Mouse (Mus musculus) forebrain, embryonic 11.5 days (tissue): ENCODE measurements around the gene Tbc1d25. TPM values are rescaled to one million over a fixed set of nuclear protein-coding genes. Genes with fewer than 3 reads are reported as not detected.

Experiments
- ATAC-seq: fragments of 200-750 bp; cut with Nextera tagmentation; replicated peaks from 2 replicates; pipeline ENCODE4 v1.8.0; 2017; ENCODE audit warnings: moderate TSS enrichment; ENCODE audit not compliant: low FRiP score
- DNase-seq: peaks from one replicate; pipeline ENCODE4 v3.0.0-alpha.2; 2017; ENCODE audit warnings: low spot score
- H3K27ac ChIP-seq: fragments of 300-500 bp; sonication (generic); 2 replicates; pipeline ENCODE4 v1.5.1; 2014; ENCODE audit warnings: low read depth, low read length
- H3K27me3 ChIP-seq: fragments of 300-500 bp; sonication (generic); 2 replicates; pipeline ENCODE4 v1.6.1; 2014; ENCODE audit warnings: mild to moderate bottlenecking, low read length, mixed read lengths; ENCODE audit not compliant: control insufficient read depth, insufficient read depth
- H3K36me3 ChIP-seq: fragments of 300-500 bp; sonication (generic); 2 replicates; pipeline ENCODE4 v1.6.1; 2014; ENCODE audit warnings: mild to moderate bottlenecking, low read length, moderate library complexity, mixed read lengths; ENCODE audit not compliant: control insufficient read depth, insufficient read depth
- H3K4me1 ChIP-seq: fragments of 300-500 bp; sonication (generic); replicated peaks from 2 replicates; pipeline ENCODE4 v1.6.1; 2014; ENCODE audit warnings: low read length, mixed read lengths; ENCODE audit not compliant: control insufficient read depth, insufficient read depth
- H3K4me2 ChIP-seq: fragments of 300-500 bp; sonication (generic); 2 replicates; pipeline ENCODE4 v1.6.1; 2014; ENCODE audit warnings: low read depth, mild to moderate bottlenecking, low read length, moderate library complexity, mixed read lengths; ENCODE audit not compliant: severe bottlenecking
- H3K4me3 ChIP-seq: fragments of 300-500 bp; sonication (generic); 2 replicates; pipeline ENCODE4 v1.5.1; 2014; ENCODE audit warnings: low read depth, low read length
- H3K9ac ChIP-seq: fragments of 300-500 bp; sonication (generic); 2 replicates; pipeline ENCODE4 v1.6.1; 2014; ENCODE audit warnings: low read length
- H3K9me3 ChIP-seq: fragments of 300-500 bp; sonication (generic); 2 replicates; pipeline ENCODE4 v1.6.1; 2016; ENCODE audit warnings: low read length, mixed read lengths; ENCODE audit not compliant: control insufficient read depth
- WGBS: fragments of 180-500 bp; shearing (Covaris S2); extraction: QIAGEN DNeasy Blood & Tissue Kit; methylation state at CpG from one replicate; pipeline ENCODE4 v1.1.7; 2014; 5-methylcytosine and 5-hydroxymethylcytosine counted together
- polyA plus RNA-seq: library from polyadenylated mRNA; unstranded; fragments of >200 nt; fragmentation: Nextera tagmentation; extraction: Ambion mirVana; gene quantifications from 2 replicates; pipeline ENCODE4 v1.2.1, GENCODE M21; 2014

Tbc1d25 gene
- polyA plus RNA-seq, 1 experiment from 2014 or later: 13.5 TPM

DNA sequence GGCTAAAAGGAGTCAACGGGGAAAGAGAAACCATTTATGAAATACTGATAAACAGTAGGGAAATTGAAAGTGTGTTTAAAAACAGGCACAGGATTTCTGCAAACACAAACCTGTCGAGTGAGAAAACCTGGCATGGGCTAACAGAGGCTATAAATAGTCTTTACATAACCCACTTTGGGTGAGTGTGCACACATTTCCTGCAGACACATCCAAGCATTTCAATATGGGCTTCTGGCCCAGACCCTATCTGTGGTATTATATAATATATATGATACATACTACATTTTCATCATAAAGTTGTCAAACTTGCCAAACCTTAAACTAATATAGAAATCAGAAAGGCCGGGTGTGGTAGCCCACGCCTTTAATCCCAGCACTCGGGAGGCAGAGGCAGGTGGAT, 12.9 kb downstream of the Tbc1d25 start:
- DNase-seq: no peak
- ATAC-seq: no peak
- Histone ChIP-seq H3K4me2 (no peak overlapping the region), H3K27me3 (no peaks in the 10 kb centered on the region), H3K4me1 (no peaks in the 10 kb centered on the region), H3K9ac (no peak overlapping the region), H3K4me3 (no peak overlapping the region), H3K36me3 (no peaks in the 10 kb centered on the region), H3K27ac (no peak overlapping the region), H3K9me3 (no peaks in the 10 kb centered on the region)
- 84% methylated on average over 5 of the region's 5 CpGs for WGBS

DNA sequence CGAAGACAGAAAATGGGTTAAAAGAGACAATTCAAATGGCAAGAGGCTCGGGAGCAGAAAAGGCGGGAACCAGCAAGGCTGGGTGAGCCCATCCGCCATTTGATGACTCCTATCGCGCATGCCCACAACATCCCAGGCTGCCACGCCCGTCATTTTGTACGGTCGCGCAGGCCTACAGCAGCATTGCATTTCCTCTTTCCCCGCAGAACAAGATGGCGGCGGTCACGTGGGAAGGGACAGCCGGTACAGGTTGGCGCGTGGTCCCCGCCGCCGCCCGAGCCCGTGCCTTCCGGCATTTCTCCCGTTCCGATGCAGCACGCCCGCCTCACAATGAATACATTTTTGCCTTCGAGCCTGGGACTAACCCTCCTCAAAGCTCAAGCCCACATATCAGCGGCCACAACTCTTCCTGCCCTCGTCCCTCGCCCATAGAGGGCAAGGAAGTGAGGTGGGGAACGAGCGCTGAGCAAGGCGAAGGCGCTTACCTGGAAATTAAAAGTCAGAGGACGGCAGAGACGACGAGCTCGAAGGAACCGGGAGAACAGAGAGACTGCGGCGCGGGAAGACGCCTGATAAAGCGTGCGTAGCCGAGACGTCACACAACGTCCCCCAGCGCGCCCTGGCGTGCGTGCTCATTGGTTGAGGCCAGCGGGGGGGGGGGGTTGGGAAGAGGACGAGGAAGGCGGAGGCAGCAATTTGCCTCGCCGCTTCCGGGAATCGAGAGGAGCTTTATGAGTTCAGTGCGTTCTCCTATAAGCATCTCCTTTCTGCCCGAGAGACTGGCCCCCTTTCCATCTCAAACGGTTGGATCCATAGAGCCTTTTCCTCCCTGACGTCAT, 30.6 kb downstream of the Tbc1d25 start, which contains the start of gene Rbm3:
Rbm3 (minus strand) TSS at position 728 of the 839 bp plus-strand sequence.
- no peaks in the 10 kb centered on the region for H3K9me3 ChIP-seq
- peak within 1 kb of the TSS; percentile 94 for H3K27ac ChIP-seq
- ATAC-seq: peak; percentile 95
- H3K4me3 ChIP-seq: peak within 1 kb of the TSS; percentile 54
- DNase-seq: peak; percentile 89
- peak within 1 kb of the TSS; percentile 79 for H3K9ac ChIP-seq
- peaks cover 3% of the 10 kb centered on the region; the same call in 1 of the 2 replicates for H3K36me3 ChIP-seq
- no peaks in the 10 kb centered on the region for H3K4me1 ChIP-seq
- no peaks in the 10 kb centered on the region for H3K27me3 ChIP-seq
- 19% methylated on average over 57 of the region's 65 CpGs for WGBS
- peak within 1 kb of the TSS; percentile 74 for H3K4me2 ChIP-seq

DNA sequence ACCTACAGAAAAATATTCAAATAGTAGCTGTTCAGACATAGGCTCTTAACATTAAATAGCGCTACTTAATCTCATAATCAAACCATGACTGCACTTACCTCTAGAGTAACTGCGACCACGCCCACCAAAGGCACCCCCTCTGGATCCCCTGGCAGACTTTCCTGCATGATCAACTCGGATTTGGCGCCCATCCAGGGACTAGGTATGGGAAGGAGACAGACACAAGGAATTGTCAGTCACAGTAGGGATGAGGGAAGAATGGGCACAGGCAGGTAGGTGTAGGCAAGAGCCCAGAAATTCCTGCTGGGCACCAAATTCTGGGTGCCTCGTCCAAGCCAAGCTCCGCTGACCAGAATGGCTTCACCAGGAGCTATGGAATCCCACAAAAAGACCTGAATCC, 32.2 kb downstream of the Tbc1d25 start:
- H3K27me3 ChIP-seq: no peaks in the 10 kb centered on the region
- peak overlapping the region; percentile 79 for H3K9ac ChIP-seq
- DNase-seq (no peak), ATAC-seq (no peak)
- H3K4me2 ChIP-seq: peak overlapping the region; percentile 74
- peak overlapping the region; percentile 54 for H3K4me3 ChIP-seq
- H3K4me1 ChIP-seq: no peaks in the 10 kb centered on the region
- H3K9me3 ChIP-seq: no peaks in the 10 kb centered on the region
- no peak overlapping the region for H3K27ac ChIP-seq
- peaks cover 3% of the 10 kb centered on the region; the same call in 1 of the 2 replicates for H3K36me3 ChIP-seq
- 86% methylated on average over 7 of the region's 7 CpGs for WGBS

- Histone ChIP-seq H3K9ac (no peak overlapping the region), H3K27me3 (no peaks in the 10 kb centered on the region), H3K4me1 (no peaks in the 10 kb centered on the region), H3K4me3 (no peak overlapping the region), H3K36me3 (peaks cover 3% of the 10 kb centered on the region; the same call in 1 of the 2 replicates), H3K27ac (no peak overlapping the region), H3K9me3 (no peaks in the 10 kb centered on the region), H3K4me2 (no peak overlapping the region)
- DNase-seq: no peak
- no peak for ATAC-seq
- WGBS: 88% methylated on average over 7 of the region's 7 CpGs
Measured at GRCm38 (mm10) chrX:8142948-8143347, 33.0 kb downstream of the Tbc1d25 start.

- ATAC-seq: no peak
- WGBS: 80% methylated on average over 3 of the region's 3 CpGs
- no peak overlapping the region for H3K9ac ChIP-seq
- no peak overlapping the region for H3K4me2 ChIP-seq
- H3K27ac ChIP-seq: no peak overlapping the region
- no peaks in the 10 kb centered on the region for H3K4me1 ChIP-seq
- DNase-seq: no peak
- no peak overlapping the region for H3K4me3 ChIP-seq
- H3K36me3 ChIP-seq: peaks cover 3% of the 10 kb centered on the region; the same call in 1 of the 2 replicates
- no peaks in the 10 kb centered on the region for H3K27me3 ChIP-seq
- no peaks in the 10 kb centered on the region for H3K9me3 ChIP-seq
Measured at GRCm38 (mm10) chrX:8141058-8141457, 34.9 kb downstream of the Tbc1d25 start.

DNA sequence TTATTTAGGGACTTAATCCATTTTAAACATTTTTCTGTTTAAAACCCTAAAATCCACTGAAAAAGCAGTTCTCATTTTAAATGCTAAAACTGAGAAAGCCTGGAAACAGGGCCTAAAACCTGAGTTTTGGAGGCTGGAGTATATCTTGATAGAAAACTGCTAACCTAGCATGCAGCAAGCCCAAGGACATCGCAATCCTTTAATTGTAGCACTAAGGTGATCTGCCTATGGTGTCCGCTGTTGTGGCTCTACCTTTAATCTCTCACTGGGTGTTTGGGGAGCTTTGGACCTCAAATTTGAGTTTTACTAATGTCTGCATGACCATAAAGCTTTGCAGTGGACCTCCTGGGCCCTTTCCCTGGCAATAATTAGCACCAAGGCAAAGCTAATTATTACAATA, 35.5 kb downstream of the Tbc1d25 start:
- no peak overlapping the region for H3K4me2 ChIP-seq
- ATAC-seq: no peak
- H3K36me3 ChIP-seq: peaks cover 3% of the 10 kb centered on the region; the same call in 1 of the 2 replicates
- H3K9me3 ChIP-seq: no peaks in the 10 kb centered on the region
- no peak overlapping the region for H3K4me3 ChIP-seq
- 94% methylated on average over 2 of the region's 2 CpGs for WGBS
- H3K4me1 ChIP-seq: no peaks in the 10 kb centered on the region
- no peak overlapping the region for H3K27ac ChIP-seq
- H3K27me3 ChIP-seq: no peaks in the 10 kb centered on the region
- H3K9ac ChIP-seq: no peak overlapping the region
- no peak for DNase-seq

DNA sequence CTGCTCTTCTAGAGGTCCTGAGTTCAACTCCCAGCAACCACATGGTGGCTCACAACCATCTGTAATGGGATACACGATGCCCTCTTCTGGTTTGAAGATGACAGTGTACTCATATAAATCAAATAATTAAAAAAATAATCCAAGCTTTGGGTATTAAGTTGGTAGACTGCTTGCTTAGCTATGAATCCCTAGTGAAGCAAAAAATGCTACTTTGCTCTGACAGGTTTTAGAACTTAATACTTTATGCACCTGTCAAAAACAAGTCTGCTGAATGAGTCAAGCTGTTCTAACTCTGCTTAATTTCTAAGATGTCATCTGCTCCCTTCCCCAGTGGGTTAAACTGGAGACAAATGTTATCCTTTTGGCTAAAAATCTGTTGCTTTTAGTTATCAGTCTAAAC, 36.5 kb downstream of the Tbc1d25 start:
- H3K9me3 ChIP-seq: no peaks in the 10 kb centered on the region

GRCm38 (mm10) chrX:8135886-8136285, 40.1 kb downstream of the Tbc1d25 start:
- WGBS: 66% methylated on average over 2 of the region's 2 CpGs
- no peak for DNase-seq
- H3K27ac ChIP-seq: no peak overlapping the region
- no peak overlapping the region for H3K9ac ChIP-seq
- no peak overlapping the region for H3K4me3 ChIP-seq
- no peaks in the 10 kb centered on the region for H3K27me3 ChIP-seq
- H3K4me2 ChIP-seq: no peak overlapping the region
- H3K9me3 ChIP-seq: no peaks in the 10 kb centered on the region
- H3K4me1 ChIP-seq: no peaks in the 10 kb centered on the region
- ATAC-seq: no peak
- H3K36me3 ChIP-seq: no peaks in the 10 kb centered on the region

More for the DNA sequence above, 36.5 kb downstream of the Tbc1d25 start:
- WGBS: 70% methylated on average over 1 of the region's 1 CpGs
- peaks cover 3% of the 10 kb centered on the region; the same call in 1 of the 2 replicates for H3K36me3 ChIP-seq
- ATAC-seq: no peak
- H3K27ac ChIP-seq: no peak overlapping the region
- H3K4me2 ChIP-seq: no peak overlapping the region
- no peak for DNase-seq
- no peak overlapping the region for H3K9ac ChIP-seq
- H3K27me3 ChIP-seq: no peaks in the 10 kb centered on the region
- no peaks in the 10 kb centered on the region for H3K4me1 ChIP-seq
- no peak overlapping the region for H3K4me3 ChIP-seq
